Comparison of ENCODE assay signal across 14 mouse cellular contexts in genomic region chr19:47441541-47442293, GRCm38 (mm10). TPM values are rescaled to one million over a fixed set of nuclear protein-coding genes. Genes with fewer than 3 reads are reported as not detected.
A peak's percentile ranks its signal among the peaks of the same experiment; 100 is the strongest.
DNase-seq lines count a peak whose midpoint lies in the region; ATAC-seq and TF ChIP-seq lines count a peak whose summit lies in the region.
"Had no signal": no experiment of that assay in that cellular context is flagged by ENCODE, and none has a peak within 500 bp of the region (broad histone marks: within the 10 kb centered on the region; RNA-seq: fewer than 3 reads in every experiment).

No protein-coding gene starts in this region.

- 81% methylated on average over 17 of the region's 17 CpGs for WGBS in hindbrain, embryonic 11.5 days
- 79% methylated on average over 17 of the region's 17 CpGs for WGBS in hindbrain, postnatal 0 days
- 48% methylated on average over 17 of the region's 17 CpGs for WGBS in thymus, adult 2 months

- H3K4me2 ChIP-seq in hindbrain, embryonic 11.5 days (replicated peaks; ENCODE audit: low read depth, low read length): no peak overlapping the region
- no peak overlapping the region for H3K4me2 ChIP-seq in hindbrain, postnatal 0 days (ENCODE audit: low read depth, low read length)
- H3K4me2 ChIP-seq: hindbrain, embryonic 14.5 days had no signal

- H3K36me3 ChIP-seq in hindbrain, embryonic 11.5 days (ENCODE audit: control insufficient read depth, insufficient read depth, low read length): no peaks in the 10 kb centered on the region
- no peaks in the 10 kb centered on the region for H3K36me3 ChIP-seq in hindbrain, postnatal 0 days (ENCODE audit: insufficient read depth, low read length)
- H3K36me3 ChIP-seq in thymus, adult 2 months (ENCODE audit: control insufficient read depth, insufficient read depth, low read length): no peaks in the 10 kb centered on the region
- H3K36me3 ChIP-seq: G1E had no signal

- H3K4me3 ChIP-seq in hindbrain, embryonic 11.5 days (ENCODE audit: low read depth, low read length): no peak overlapping the region
- H3K4me3 ChIP-seq in hindbrain, postnatal 0 days (ENCODE audit: low read length): no peak overlapping the region
- H3K4me3 ChIP-seq in thymus, adult 2 months (ENCODE audit: control insufficient read depth, insufficient read depth, low read length): no peak overlapping the region; the same call in 1 of the 2 replicates

- H3K27me3 ChIP-seq in hindbrain, embryonic 11.5 days (ENCODE audit: control insufficient read depth, insufficient read depth, low read length): no peaks in the 10 kb centered on the region
- no peaks in the 10 kb centered on the region for H3K27me3 ChIP-seq in hindbrain, postnatal 0 days (ENCODE audit: insufficient read depth, low read length)
- no peaks in the 10 kb centered on the region for H3K27me3 ChIP-seq in thymus, adult 2 months (ENCODE audit: control insufficient read depth, insufficient read depth, low read length)

- ATAC-seq in hindbrain, embryonic 11.5 days (ENCODE audit: low FRiP score): no peak
- ATAC-seq in hindbrain, postnatal 0 days: no peak
- ATAC-seq in inflammation-experienced regulatory T-cells, adult 6 months: peak; percentile 96

- H3K9ac ChIP-seq in hindbrain, embryonic 11.5 days (ENCODE audit: low read depth, low read length): no peak overlapping the region
- no peak overlapping the region for H3K9ac ChIP-seq in hindbrain, postnatal 0 days (replicated peaks; ENCODE audit: low read length)
- H3K9ac ChIP-seq: hindbrain, embryonic 14.5 days had no signal

- H3K27ac ChIP-seq in hindbrain, embryonic 11.5 days (ENCODE audit: low read depth, low read length): no peak overlapping the region
- no peak overlapping the region for H3K27ac ChIP-seq in hindbrain, postnatal 0 days
- H3K27ac ChIP-seq in thymus, adult 2 months (ENCODE audit: control insufficient read depth, insufficient read depth, low read length): peak overlapping the region; percentile 73
- H3K27ac ChIP-seq: hindbrain, embryonic 14.5 days had no signal

- H3K9me3 ChIP-seq in hindbrain, embryonic 11.5 days (ENCODE audit: control insufficient read depth, low read length): no peaks in the 10 kb centered on the region
- no peaks in the 10 kb centered on the region for H3K9me3 ChIP-seq in hindbrain, postnatal 0 days (ENCODE audit: low read length)
- H3K9me3 ChIP-seq: G1E had no signal

- H3K4me1 ChIP-seq in hindbrain, embryonic 11.5 days (replicated peaks; ENCODE audit: control insufficient read depth, insufficient read depth, low read length): peaks cover 3% of the 10 kb centered on the region; the same call in 1 of the 2 replicates
- H3K4me1 ChIP-seq in hindbrain, postnatal 0 days (ENCODE audit: insufficient read depth, low read length): peaks cover 8% of the 10 kb centered on the region
- peaks cover 65% of the 10 kb centered on the region for H3K4me1 ChIP-seq in thymus, adult 2 months (replicated peaks; ENCODE audit: control insufficient read depth, insufficient read depth, low read length)

- no peak for TF ChIP-seq CTCF in hindbrain, postnatal 0 days (IDR thresholded peaks at IDR 0.05; ENCODE audit: low read depth)
- TF ChIP-seq CTCF in thymus, adult 2 months (IDR thresholded peaks at IDR 0.05; ENCODE audit: borderline replicate concordance, control insufficient read depth, extremely low read depth, insufficient read depth, low read length, poor library complexity): peak; percentile 16; the same call in 1 of the 2 replicates

- TF ChIP-seq POLR2A in thymus, adult 2 months (IDR thresholded peaks at IDR 0.05; ENCODE audit: control insufficient read depth, extremely low read depth, insufficient read depth, low read length, poor library complexity): 0 out of 2 replicates have a peak, but pooled peaks have one; percentile 15

- DNase-seq in hindbrain, embryonic 11.5 days (ENCODE audit: low spot score): peak; percentile 25
- no peak for DNase-seq in hindbrain, postnatal 0 days (ENCODE audit: low spot score)
- peak; percentile 69 for DNase-seq in CD4-positive, CD25-positive, alpha-beta regulatory T cell, adult 2 months (ENCODE audit: low read depth, low spot score)
- peak; percentile 44 for DNase-seq in thymus, adult 2 months
- DNase-seq in kidney, postnatal 25 days: no peak
- DNase-seq in left cerebral cortex, adult 9 months (ENCODE audit: low spot score in 2 of 2): no peak
- DNase-seq in adrenal gland, postnatal 14 days: no peak
- DNase-seq: adrenal gland, adult 8-10 months; cerebellum, postnatal 14 days; gastrocnemius, postnatal 25 days; right cerebral cortex, postnatal 25 days had no signal

RNA-seq across cellular contexts. Expression of gene Sh3pxd2a, which starts 22.5 kb away (rescaled TPM):
- polyA plus RNA-seq in hindbrain, embryonic 11.5 days (2014; fragmentation: Nextera tagmentation; extraction: Ambion mirVana): 5.5 and 6.9 TPM in 2 replicates
- total RNA-seq in hindbrain, postnatal 0 days (2014; rRNA removed): 21.9 and 25.5 TPM in 2 replicates
- 1.4 and 1.8 TPM in 2 replicates for polyA plus RNA-seq in hindbrain, postnatal 0 days (2015; fragmentation: Nextera tagmentation; extraction: Ambion mirVana)
- polyA plus RNA-seq in inflammation-experienced regulatory T-cells, adult 6 months (2017; shearing (Covaris generic)): under 1 TPM; 0.30 to 0.87 (median 0.54) TPM
- polyA plus RNA-seq in thymus, adult 2 months (2012; rRNA removed): 19.4 and 21.0 TPM in 2 replicates
- total RNA-seq in adrenal gland, postnatal 14 days (2021): 107 and 136 TPM in 2 replicates
- polyA plus RNA-seq: G1E had no signal

Comparison
In these comparisons a context has a peak if more than half of its experiments do, and no peak if none do; other contexts are left out.
1. DNase-seq: peak in hindbrain, embryonic 11.5 days (single experiment), CD4-positive, CD25-positive, alpha-beta regulatory T cell, adult 2 months (single experiment) and thymus, adult 2 months (single experiment); none in hindbrain, postnatal 0 days (single experiment), kidney, postnatal 25 days (0 of 2), left cerebral cortex, adult 9 months (0 of 2) and adrenal gland, postnatal 14 days (single experiment).